Mouse (Mus musculus) midbrain, postnatal 0 days (tissue): Measurements from ENCODE around the gene Dph1. TPM values are rescaled to one million over a fixed set of nuclear protein-coding genes. Genes with fewer than 3 reads are reported as not detected.

Source experiments
- ATAC-seq: fragments of 200-750 bp; cut with Nextera tagmentation; 2 replicates; pipeline ENCODE4 v1.8.0; 2017; ENCODE audit warnings: moderate number of reproducible peaks, mild to moderate bottlenecking, moderate TSS enrichment, moderate library complexity; ENCODE audit not compliant: low FRiP score
- DNase-seq: peaks from one replicate; pipeline ENCODE4 v3.0.0-alpha.2; 2015; ENCODE audit warnings: low spot score
- H3K27ac ChIP-seq: fragments of 300-500 bp; sonication (generic); 2 replicates; pipeline ENCODE4 v1.5.1; 2014; ENCODE audit warnings: low read depth, mild to moderate bottlenecking, low read length, mixed read lengths
- H3K27me3 ChIP-seq: fragments of 300-500 bp; sonication (generic); 2 replicates; pipeline ENCODE4 v1.6.1; 2014; ENCODE audit warnings: low read length, control low read depth, mixed read lengths; ENCODE audit not compliant: insufficient read depth
- H3K36me3 ChIP-seq: fragments of 300-500 bp; sonication (generic); 2 replicates; pipeline ENCODE4 v1.6.1; 2014; ENCODE audit warnings: low read length, control low read depth, mixed read lengths; ENCODE audit not compliant: insufficient read depth
- H3K4me1 ChIP-seq: fragments of 300-500 bp; sonication (generic); 2 replicates; pipeline ENCODE4 v1.6.1; 2014; ENCODE audit warnings: mild to moderate bottlenecking, control low read depth, antibody characterized with exemption, low read length, mixed read lengths; ENCODE audit not compliant: insufficient read depth
- H3K4me2 ChIP-seq: fragments of 300-500 bp; sonication (generic); 2 replicates; pipeline ENCODE4 v1.6.1; 2014; ENCODE audit warnings: low read depth, mild to moderate bottlenecking, low read length, mixed read lengths; ENCODE audit not compliant: poor library complexity, severe bottlenecking
- H3K4me3 ChIP-seq: fragments of 300-500 bp; sonication (generic); 2 replicates; pipeline ENCODE4 v1.5.1; 2014; ENCODE audit warnings: low read depth, mild to moderate bottlenecking, low read length, moderate library complexity
- H3K9ac ChIP-seq: fragments of 300-500 bp; sonication (generic); replicated peaks from 2 replicates; pipeline ENCODE4 v1.6.1; 2014; ENCODE audit warnings: mild to moderate bottlenecking, low read length, moderate library complexity, mixed read lengths; ENCODE audit not compliant: poor library complexity, severe bottlenecking
- H3K9me3 ChIP-seq: fragments of 300-500 bp; sonication (generic); 2 replicates; pipeline ENCODE4 v1.6.1; 2016; ENCODE audit warnings: low read length, control low read depth
- CTCF ChIP-seq: IDR thresholded peaks from 2 replicates; pipeline ENCODE4 v1.5.1; 2016; ENCODE audit warnings: antibody characterized with exemption, mild to moderate bottlenecking
- WGBS: fragments of 180-500 bp; shearing (Covaris S2); extraction: QIAGEN DNeasy Blood & Tissue Kit; methylation state at CpG from one replicate; pipeline ENCODE4 v1.1.7; 2014; 5-methylcytosine and 5-hydroxymethylcytosine counted together
- polyA plus RNA-seq: library from polyadenylated mRNA; unstranded; fragments of >200 nt; fragmentation: Nextera tagmentation; extraction: Ambion mirVana; gene quantifications from 2 replicates; pipeline ENCODE4 v1.2.1, GENCODE M21; 2015
- total RNA-seq: library from RNA; depleted of rRNA; stranded (reverse); fragments of >200 nt; gene quantifications from 2 replicates; pipeline ENCODE4 v1.2.3, GENCODE M21; 2014; rRNA removed

The Dph1 gene
- 17.4 and 19.9 TPM in 2 replicates for total RNA-seq
- 10.8 and 12.1 TPM in 2 replicates for polyA plus RNA-seq

DNA sequence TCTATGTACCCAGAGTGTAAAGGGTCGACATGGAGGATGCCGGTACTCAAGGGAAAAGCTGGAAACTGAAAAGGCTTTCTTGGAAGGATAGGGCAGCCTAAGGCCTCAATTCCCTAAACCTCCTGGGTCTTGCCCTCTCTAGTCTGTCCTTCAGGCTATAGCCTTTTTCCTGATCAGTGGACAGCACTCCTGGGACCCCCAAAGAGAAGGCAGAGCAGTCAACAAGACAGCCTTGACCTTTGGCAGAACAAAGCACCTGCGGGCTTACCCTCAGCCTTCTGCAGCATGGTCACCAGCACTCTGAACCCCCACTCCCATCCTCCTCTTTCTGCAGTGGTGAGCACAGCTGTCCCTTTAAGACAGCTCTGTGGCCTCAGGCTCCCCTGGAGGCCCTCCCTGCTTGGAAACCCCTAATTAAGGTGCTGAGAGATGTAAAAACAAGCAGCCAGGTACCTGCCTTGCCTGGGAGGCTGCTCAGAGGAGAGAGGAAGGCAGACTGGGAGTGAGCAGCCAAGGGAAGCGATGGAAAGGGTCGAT lies at the start of gene Dph1:
TSS of gene Dph1 (minus strand) at position 337 of the 537 bp plus-strand sequence.
- H3K9me3 ChIP-seq, result no peaks in the 10 kb centered on the region
- ATAC-seq (no peak), DNase-seq (no peak)
- H3K36me3 ChIP-seq, result no peaks in the 10 kb centered on the region
- no peak for TF ChIP-seq CTCF
- 42% methylated on average over 5 of the region's 5 CpGs for WGBS
- H3K4me1 ChIP-seq, result peaks cover 12% of the 10 kb centered on the region; the same call in 1 of the 2 replicates
- peak within 1 kb of the TSS; percentile 64 for H3K9ac ChIP-seq
- peak within 1 kb of the TSS; percentile 82 for H3K4me3 ChIP-seq
- no peak within 1 kb of the TSS for H3K27ac ChIP-seq
- 0 out of 2 replicates have a peak, but pooled peaks cover 4% of the 10 kb centered on the region for H3K27me3 ChIP-seq
- peak within 1 kb of the TSS; percentile 91 for H3K4me2 ChIP-seq

DNA sequence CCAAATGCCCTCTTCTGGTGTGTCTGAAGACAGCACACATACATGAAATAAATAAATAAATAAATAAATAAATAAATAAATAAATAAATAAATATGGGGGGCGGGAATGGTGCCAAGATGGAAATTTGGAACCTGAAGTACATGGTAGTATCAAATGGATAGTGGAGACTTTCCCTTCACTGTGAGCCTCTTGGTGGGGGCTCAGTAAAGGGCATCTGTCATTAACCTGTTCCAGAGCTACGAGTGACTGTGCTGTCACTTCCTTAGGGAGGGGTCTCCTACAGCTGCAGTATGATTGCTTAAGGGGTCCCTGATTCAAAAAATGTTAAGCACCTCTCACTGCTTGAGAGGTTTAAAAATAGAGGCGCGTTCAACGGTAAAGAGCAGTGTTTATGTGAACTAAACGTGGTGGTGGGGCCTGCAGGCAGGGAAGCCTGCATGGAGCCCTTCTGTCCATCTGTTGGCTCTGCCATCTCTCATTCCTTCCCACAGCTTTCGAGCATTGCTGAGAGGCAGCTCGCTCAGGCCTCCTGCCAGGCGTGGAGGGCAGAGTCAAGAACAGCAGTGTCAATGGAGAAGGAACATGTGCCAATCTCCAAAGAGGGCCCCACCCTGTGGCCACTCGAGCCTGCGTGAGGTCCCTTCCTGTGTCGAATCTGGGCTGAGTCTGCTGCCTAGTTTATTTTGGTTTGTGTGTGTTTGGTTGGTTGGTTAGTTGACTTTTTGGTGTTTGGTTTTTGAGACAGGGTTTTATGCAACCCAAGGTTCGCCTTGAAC lies 49.3 kb upstream of the Dph1 start:
- WGBS, result 76% methylated on average over 13 of the region's 13 CpGs
- ATAC-seq, result no peak

DNA sequence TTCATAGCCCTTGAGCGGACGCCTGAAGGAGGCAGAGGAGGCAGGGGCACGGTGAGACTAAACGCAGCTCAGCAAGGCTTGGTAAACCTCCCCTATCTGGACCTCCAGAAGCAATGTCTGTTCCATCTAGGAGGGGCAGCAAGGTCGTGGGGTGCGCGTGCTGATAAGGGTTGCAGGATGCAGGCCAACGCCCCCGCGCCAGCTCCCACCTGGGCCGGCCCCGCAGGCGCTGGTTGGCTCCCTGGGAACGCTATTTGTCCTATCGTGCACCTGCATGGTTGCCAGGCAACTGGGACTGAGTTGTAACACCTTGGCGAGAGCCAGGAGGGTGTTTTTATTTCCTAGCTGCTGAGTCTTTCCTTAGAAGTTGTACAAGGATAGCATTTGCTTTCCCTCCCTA lies 43.7 kb upstream of the Dph1 start:
- ATAC-seq, result peak; percentile 71
- Histone ChIP-seq H3K9ac (0 out of 2 replicates have a peak overlapping the region, but pooled peaks have one; percentile 30), H3K27me3 (no peaks in the 10 kb centered on the region), H3K4me3 (peak overlapping the region; percentile 15; the same call in 1 of the 2 replicates), H3K9me3 (no peaks in the 10 kb centered on the region), H3K27ac (peak overlapping the region; percentile 21; the same call in 1 of the 2 replicates), H3K4me1 (peaks cover 17% of the 10 kb centered on the region; the same call in 1 of the 2 replicates), H3K36me3 (no peaks in the 10 kb centered on the region), H3K4me2 (peak overlapping the region; percentile 45)
- 11% methylated on average over 16 of the region's 16 CpGs for WGBS
- TF ChIP-seq CTCF, result no peak
- peak; percentile 74 for DNase-seq

More for the DNA sequence above, 49.3 kb upstream of the Dph1 start:
- Histone ChIP-seq H3K9me3 (no peaks in the 10 kb centered on the region), H3K27me3 (no peaks in the 10 kb centered on the region), H3K4me1 (peaks cover 6% of the 10 kb centered on the region; the same call in 1 of the 2 replicates), H3K27ac (no peak overlapping the region; the same call in 1 of the 2 replicates), H3K4me2 (no peak overlapping the region), H3K36me3 (no peaks in the 10 kb centered on the region), H3K4me3 (no peak overlapping the region), H3K9ac (no peak overlapping the region)
- no peak for TF ChIP-seq CTCF
- peak; percentile 46 for DNase-seq

DNA sequence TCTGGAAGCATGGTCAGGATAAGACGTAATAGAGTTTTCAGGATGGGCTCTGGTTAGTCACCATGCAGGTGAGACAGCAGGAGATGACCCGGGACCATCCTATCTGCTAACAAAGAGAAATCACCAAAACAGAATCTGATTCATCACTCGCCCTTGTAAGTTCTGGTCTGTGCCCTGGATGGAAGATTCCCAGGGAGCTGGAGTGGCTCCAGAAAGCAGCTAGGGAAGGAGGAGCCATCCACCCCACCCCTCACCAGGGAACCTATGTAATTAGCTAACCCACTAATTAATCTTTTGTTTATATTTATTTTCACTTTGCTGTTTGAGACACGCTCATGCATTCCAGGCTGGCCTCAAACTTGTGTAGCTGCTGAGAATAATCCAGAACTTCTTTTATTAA lies 41.4 kb upstream of the Dph1 start:
- no peak overlapping the region for H3K4me2 ChIP-seq
- no peak for ATAC-seq
- no peak overlapping the region for H3K9ac ChIP-seq
- TF ChIP-seq CTCF, result no peak
- no peak overlapping the region for H3K27ac ChIP-seq
- no peak for DNase-seq
- WGBS, result 83% methylated on average over 4 of the region's 4 CpGs
- no peaks in the 10 kb centered on the region for H3K27me3 ChIP-seq
- no peak overlapping the region for H3K4me3 ChIP-seq
- H3K4me1 ChIP-seq, result peaks cover 17% of the 10 kb centered on the region; the same call in 1 of the 2 replicates
- H3K9me3 ChIP-seq, result no peaks in the 10 kb centered on the region
- H3K36me3 ChIP-seq, result no peaks in the 10 kb centered on the region

DNA sequence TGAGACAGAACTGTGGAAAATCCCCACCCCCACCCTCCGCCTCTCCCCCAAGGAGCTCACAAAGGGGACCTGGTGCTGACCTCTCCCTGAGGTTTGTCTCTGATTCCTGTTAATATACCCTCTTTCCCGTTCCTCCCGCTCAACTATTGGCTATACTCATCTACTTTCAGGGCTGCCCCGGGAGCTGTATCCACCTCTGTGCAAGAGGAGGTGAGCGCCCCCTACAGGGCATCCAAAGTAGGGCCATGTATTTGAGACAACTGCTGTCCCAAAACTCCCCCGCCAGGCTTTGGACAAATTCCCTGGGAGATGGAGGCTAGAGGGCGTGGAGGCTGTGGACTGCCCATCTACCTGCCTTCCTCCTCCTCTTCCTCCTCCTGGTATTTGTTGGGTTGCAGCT lies 40.7 kb upstream of the Dph1 start:
- no peak for ATAC-seq
- Histone ChIP-seq H3K4me3 (no peak overlapping the region), H3K4me2 (no peak overlapping the region), H3K9ac (no peak overlapping the region), H3K27me3 (no peaks in the 10 kb centered on the region), H3K27ac (no peak overlapping the region), H3K36me3 (no peaks in the 10 kb centered on the region), H3K9me3 (no peaks in the 10 kb centered on the region), H3K4me1 (peaks cover 17% of the 10 kb centered on the region; the same call in 1 of the 2 replicates)
- 12% methylated on average over 7 of the region's 7 CpGs for whole genome bisulfite sequencing
- DNase-seq, result peak; percentile 66
- peak; percentile 75 for TF ChIP-seq CTCF

DNA sequence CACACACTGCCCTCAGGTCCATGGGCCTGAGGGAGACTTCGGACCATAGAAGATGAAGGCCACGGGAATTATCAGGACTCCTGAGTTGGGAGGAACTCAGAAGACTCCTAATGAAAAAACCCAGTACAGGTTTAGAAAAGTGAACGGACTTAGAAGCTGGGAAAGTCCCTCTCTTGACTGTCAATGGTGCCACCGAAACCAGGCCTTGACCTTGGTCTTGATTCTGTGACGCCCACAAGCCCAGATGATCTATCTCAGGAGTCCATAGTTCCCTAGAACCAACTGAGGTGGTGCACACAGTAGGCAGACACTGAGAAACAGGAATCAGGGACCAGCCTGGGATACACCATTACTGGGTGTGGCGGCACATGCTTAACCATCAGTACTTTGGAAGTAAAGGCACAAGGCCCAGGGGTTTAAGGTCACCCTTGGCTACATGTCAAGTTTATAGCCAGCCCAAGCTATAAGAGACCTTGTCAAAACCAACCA lies 39.3 kb upstream of the Dph1 start:
- DNase-seq, result no peak
- no peak for ATAC-seq
- Histone ChIP-seq H3K27ac (no peak overlapping the region), H3K4me3 (no peak overlapping the region), H3K36me3 (no peaks in the 10 kb centered on the region), H3K4me1 (peaks cover 11% of the 10 kb centered on the region; the same call in 1 of the 2 replicates), H3K9ac (no peak overlapping the region), H3K27me3 (no peaks in the 10 kb centered on the region), H3K4me2 (no peak overlapping the region), H3K9me3 (no peaks in the 10 kb centered on the region)
- no peak for TF ChIP-seq CTCF
- 96% methylated on average over 6 of the region's 6 CpGs for WGBS
